Mouse (Mus musculus) intestine, embryonic 16.5 days (tissue): ENCODE measurements around the gene Asphd1. TPM values are rescaled to one million over a fixed set of nuclear protein-coding genes. Genes with fewer than 3 reads are reported as not detected.
A peak's percentile ranks its signal among the peaks of the same experiment; 100 is the strongest.
"Not testable (repeated sequence)": the region's sequence is repeated elsewhere in the genome, so short reads cannot be mapped to it uniquely, and the experiment has no call there.

ENCODE experiments used
- ATAC-seq: fragments of 200-750 bp; cut with Nextera tagmentation; 2 replicates; pipeline ENCODE4 v1.8.0; 2017; ENCODE audit warnings: moderate TSS enrichment, moderate library complexity
- H3K27ac ChIP-seq: fragments of 300-500 bp; sonication (generic); 2 replicates; pipeline ENCODE4 v1.5.1; 2014; ENCODE audit warnings: mild to moderate bottlenecking, low read length
- H3K27me3 ChIP-seq: fragments of 300-500 bp; sonication (generic); replicated peaks from 2 replicates; pipeline ENCODE4 v1.6.1; 2014; ENCODE audit warnings: low read length, control low read depth, mixed read lengths; ENCODE audit not compliant: control insufficient read depth, insufficient read depth
- H3K36me3 ChIP-seq: fragments of 300-500 bp; sonication (generic); 2 replicates; pipeline ENCODE4 v1.6.1; 2014; ENCODE audit warnings: low read length, control low read depth; ENCODE audit not compliant: control insufficient read depth, insufficient read depth
- H3K4me1 ChIP-seq: fragments of 300-500 bp; sonication (generic); 2 replicates; pipeline ENCODE4 v1.6.1; 2014; ENCODE audit warnings: low read length, control low read depth, mixed read lengths; ENCODE audit not compliant: control insufficient read depth, insufficient read depth
- H3K4me2 ChIP-seq: fragments of 300-500 bp; sonication (generic); 2 replicates; pipeline ENCODE4 v1.6.1; 2014; ENCODE audit warnings: low read depth, low read length, control low read depth
- H3K4me3 ChIP-seq: fragments of 300-500 bp; sonication (generic); 2 replicates; pipeline ENCODE4 v1.5.1; 2014; ENCODE audit warnings: mild to moderate bottlenecking, low read length
- H3K9ac ChIP-seq: fragments of 300-500 bp; sonication (generic); 2 replicates; pipeline ENCODE4 v1.6.1; 2014; ENCODE audit warnings: low read depth, low read length
- H3K9me3 ChIP-seq: fragments of 300-500 bp; sonication (generic); 2 replicates; pipeline ENCODE4 v1.6.1; 2016; ENCODE audit warnings: low read length, control low read depth; ENCODE audit not compliant: control insufficient read depth
- WGBS: fragments of 180-500 bp; shearing (Covaris S2); extraction: QIAGEN DNeasy Blood & Tissue Kit; methylation state at CpG from one replicate; pipeline ENCODE4 v1.1.7; 2014; 5-methylcytosine and 5-hydroxymethylcytosine counted together
- polyA plus RNA-seq: library from polyadenylated mRNA; unstranded; fragments of >200 nt; fragmentation: Nextera tagmentation; extraction: Ambion mirVana; gene quantifications from 2 replicates; pipeline ENCODE4 v1.2.1, GENCODE M21; 2015

The Asphd1 gene
- polyA plus RNA-seq, 1 experiment from 2014 or later = 0.56 TPM

GRCm38 (mm10) chr7:126918356-126918755 is 31.0 kb downstream of the Asphd1 start:
- not testable (repeated sequence) for H3K9me3 ChIP-seq, H3K27ac ChIP-seq, H3K36me3 ChIP-seq, H3K4me3 ChIP-seq, H3K4me2 ChIP-seq, H3K4me1 ChIP-seq, H3K9ac ChIP-seq, H3K27me3 ChIP-seq, ATAC-seq
- WGBS = 31% methylated on average over 4 of the region's 4 CpGs

DNA sequence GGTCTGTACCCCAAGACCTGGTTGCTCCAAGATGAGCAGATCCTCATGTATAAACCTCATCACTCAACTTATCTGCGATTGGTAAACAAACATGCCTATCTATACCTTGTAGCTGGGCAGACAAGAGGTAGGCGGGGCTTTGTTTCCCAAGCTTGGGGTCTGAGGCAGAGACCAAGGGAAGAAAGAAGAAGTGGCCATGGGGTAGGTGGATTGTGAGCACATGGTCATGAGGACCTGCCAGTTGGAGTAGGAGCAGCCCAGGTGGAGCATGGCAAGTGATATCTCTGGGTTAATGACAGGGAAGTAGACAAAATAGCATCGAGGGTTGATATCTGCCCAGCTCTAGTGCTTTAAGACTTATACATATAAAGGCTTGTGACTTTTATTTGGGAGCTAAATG is 34.5 kb downstream of the Asphd1 start:
- no peaks in the 10 kb centered on the region for H3K9me3 ChIP-seq
- WGBS = 72% methylated on average over 3 of the region's 3 CpGs
- H3K27ac ChIP-seq = no peak overlapping the region
- H3K4me3 ChIP-seq = no peak overlapping the region
- no peaks in the 10 kb centered on the region for H3K36me3 ChIP-seq
- ATAC-seq = no peak
- no peak overlapping the region for H3K4me2 ChIP-seq
- no peaks in the 10 kb centered on the region for H3K4me1 ChIP-seq
- H3K9ac ChIP-seq = no peak overlapping the region
- no peaks in the 10 kb centered on the region for H3K27me3 ChIP-seq

DNA sequence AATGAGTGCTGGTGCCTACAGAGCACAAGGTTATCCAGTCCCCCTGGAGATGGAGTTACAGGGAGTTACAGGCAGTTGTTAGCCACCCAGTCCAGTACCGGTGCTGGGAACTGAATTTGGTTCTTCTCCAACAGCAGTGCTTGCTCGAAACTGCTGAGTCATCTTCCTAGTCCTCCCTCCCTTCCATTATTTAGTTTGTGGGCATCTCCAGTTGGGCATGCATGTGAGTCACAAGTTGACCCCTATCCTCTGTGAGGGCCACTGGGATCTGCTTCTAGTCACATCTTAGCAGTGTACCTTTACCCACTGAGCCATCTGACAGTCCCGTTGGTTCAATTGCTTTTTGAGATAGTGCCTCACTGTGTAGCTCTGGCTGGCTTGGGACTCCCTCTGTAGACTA is 43.8 kb downstream of the Asphd1 start:
- H3K4me1 ChIP-seq = no peaks in the 10 kb centered on the region
- H3K9ac ChIP-seq = no peak overlapping the region
- H3K9me3 ChIP-seq = no peaks in the 10 kb centered on the region
- 74% methylated on average over 3 of the region's 3 CpGs for WGBS
- no peak overlapping the region for H3K27ac ChIP-seq
- H3K4me2 ChIP-seq = no peak overlapping the region
- no peak for ATAC-seq
- no peaks in the 10 kb centered on the region for H3K36me3 ChIP-seq
- no peaks in the 10 kb centered on the region for H3K27me3 ChIP-seq
- H3K4me3 ChIP-seq = no peak overlapping the region

GRCm38 (mm10) chr7:126899781-126900180 is 49.6 kb downstream of the Asphd1 start:
- not testable (repeated sequence) for H3K27me3 ChIP-seq, H3K27ac ChIP-seq, H3K9ac ChIP-seq, H3K9me3 ChIP-seq, ATAC-seq, H3K4me3 ChIP-seq, H3K36me3 ChIP-seq, H3K4me1 ChIP-seq, H3K4me2 ChIP-seq
- WGBS = 92% methylated on average over 7 of the region's 9 CpGs

DNA sequence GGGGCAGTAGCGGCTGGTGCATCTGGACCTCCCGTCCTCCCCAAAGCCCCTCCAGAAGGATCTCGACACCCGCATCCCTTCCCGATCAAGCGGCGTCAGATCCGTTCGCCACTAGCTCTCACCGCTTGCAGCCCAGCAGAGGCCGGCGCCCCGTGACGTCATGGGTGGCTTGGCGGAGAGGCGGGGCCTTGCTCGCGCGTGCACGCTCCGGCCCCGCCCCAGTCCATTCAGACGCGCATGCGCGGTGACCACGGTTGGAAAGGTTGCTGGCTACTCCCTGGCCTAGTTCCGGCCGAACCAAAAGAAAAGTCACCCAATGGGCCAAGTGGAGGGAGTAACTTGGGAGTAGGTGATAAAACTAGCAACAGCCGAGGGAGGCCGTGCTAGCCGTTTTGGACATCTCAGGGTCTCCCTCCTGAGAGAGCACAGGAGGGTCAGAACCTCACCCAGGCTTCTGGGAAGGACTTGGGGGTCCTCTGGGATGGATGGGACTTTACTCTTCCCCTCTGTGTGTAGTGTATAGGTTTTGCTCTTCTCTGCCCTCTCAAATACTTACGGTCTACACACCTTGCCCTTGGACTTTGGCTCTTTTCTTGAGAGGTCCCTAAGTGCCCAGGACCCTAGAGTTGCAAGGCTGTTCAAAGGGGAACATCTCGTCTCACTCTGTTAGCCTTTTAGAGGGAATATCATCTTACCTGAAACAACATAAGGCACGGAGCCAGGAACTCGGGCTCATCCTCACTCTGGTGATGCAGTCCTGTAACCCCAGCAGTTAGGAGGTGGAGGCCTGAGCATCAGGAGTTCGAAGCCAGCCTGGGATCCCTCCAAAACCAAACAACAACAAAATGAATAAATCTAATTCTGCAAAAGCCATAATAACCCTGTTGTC is 51.0 kb downstream of the Asphd1 start:
- peak overlapping the region; percentile 73 for H3K27ac ChIP-seq
- H3K4me1 ChIP-seq = peaks cover 9% of the 10 kb centered on the region
- H3K27me3 ChIP-seq = no peaks in the 10 kb centered on the region
- H3K4me3 ChIP-seq = peak overlapping the region; percentile 64
- 11% methylated on average over 37 of the region's 37 CpGs for WGBS
- peak overlapping the region; percentile 72 for H3K9ac ChIP-seq
- no peaks in the 10 kb centered on the region for H3K36me3 ChIP-seq
- peak; percentile 97 for ATAC-seq
- H3K9me3 ChIP-seq = no peaks in the 10 kb centered on the region
- peak overlapping the region; percentile 63 for H3K4me2 ChIP-seq

DNA sequence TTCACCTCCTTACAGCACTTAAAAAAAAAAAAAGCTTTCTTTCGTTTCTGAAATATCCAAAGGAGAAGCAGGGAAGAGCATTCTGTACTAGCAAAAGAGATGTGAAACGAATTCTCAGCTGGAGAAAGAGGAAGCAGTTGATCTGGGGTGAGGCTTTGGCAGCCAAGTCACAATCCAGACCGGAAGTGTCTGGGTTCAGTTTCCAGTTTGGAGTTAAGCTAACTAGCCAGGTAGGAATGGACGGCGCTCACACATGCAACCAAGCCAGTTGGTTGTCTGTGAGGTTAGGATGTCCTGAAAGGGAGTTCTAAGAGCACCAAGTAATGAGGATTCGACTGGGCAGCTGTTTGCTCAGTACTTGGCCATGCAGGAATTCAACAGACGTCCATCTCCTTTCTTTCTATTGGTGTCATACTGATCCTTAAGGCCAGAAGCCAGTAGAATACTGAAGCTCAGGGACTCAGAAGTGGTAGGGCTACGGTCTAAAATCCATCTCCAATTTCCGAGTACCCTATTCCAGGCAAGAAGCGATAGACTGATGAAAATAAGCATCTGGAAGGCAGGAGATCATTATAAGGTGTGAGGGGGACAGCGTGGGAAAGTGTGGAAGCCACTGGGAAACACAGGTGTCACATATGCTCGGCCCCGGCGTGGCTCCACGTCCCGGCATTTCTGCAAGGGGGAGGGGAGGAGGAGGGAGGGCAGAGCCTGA is 51.8 kb downstream of the Asphd1 start:
- peak; percentile 81 for ATAC-seq
- no peaks in the 10 kb centered on the region for H3K36me3 ChIP-seq
- WGBS = 22% methylated on average over 16 of the region's 16 CpGs

DNA sequence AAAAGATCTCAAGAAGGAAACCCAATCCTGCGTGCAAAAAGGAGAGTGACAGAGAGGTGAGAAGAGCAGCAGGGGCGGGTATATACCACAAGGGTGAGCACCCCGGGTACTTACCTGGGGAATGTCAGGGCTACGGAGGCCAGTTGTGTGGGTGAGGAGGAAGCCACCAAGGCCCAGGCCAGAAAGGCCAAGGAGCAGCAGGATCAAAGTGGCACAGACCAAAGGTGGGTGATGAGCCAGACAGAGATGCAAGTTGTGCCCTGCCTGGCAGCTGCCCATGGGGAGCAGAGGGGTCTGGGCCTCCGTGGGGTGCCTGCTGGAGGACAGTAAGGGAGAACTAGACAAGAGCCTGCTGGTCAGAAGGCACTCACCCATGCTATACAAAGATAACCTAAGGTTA is 52.5 kb downstream of the Asphd1 start:
- ATAC-seq = no peak
- H3K27me3 ChIP-seq = no peaks in the 10 kb centered on the region
- peak overlapping the region; percentile 72 for H3K9ac ChIP-seq
- H3K36me3 ChIP-seq = no peaks in the 10 kb centered on the region
- WGBS = 85% methylated on average over 5 of the region's 5 CpGs
- H3K4me1 ChIP-seq = peaks cover 9% of the 10 kb centered on the region
- H3K4me3 ChIP-seq = no peak overlapping the region
- 0 out of 2 replicates have a peak overlapping the region, but pooled peaks have one; percentile 24 for H3K27ac ChIP-seq
- no peaks in the 10 kb centered on the region for H3K9me3 ChIP-seq
- no peak overlapping the region for H3K4me2 ChIP-seq

More for the DNA sequence above, 51.8 kb downstream of the Asphd1 start:
- Histone ChIP-seq H3K9ac (peak overlapping the region; percentile 72), H3K9me3 (no peaks in the 10 kb centered on the region), H3K4me1 (peaks cover 9% of the 10 kb centered on the region), H3K4me2 (peak overlapping the region; percentile 63), H3K4me3 (peak overlapping the region; percentile 64), H3K27ac (peak overlapping the region; percentile 73), H3K27me3 (no peaks in the 10 kb centered on the region)

Other genes with a start within 250 kb of the Asphd1 start
- 38.0 and 38.7 TPM in 2 replicates for gene Coro1a, start 241.8 kb downstream of the Asphd1 start, polyA plus RNA-seq
- gene Mapk3, start 190.0 kb downstream of the Asphd1 start, polyA plus RNA-seq = 122 and 126 TPM in 2 replicates
- 1.4 and 2.1 TPM in 2 replicates for gene Gdpd3, start 183.2 kb downstream of the Asphd1 start, polyA plus RNA-seq
- gene Ypel3, start 172.6 kb downstream of the Asphd1 start, polyA plus RNA-seq = 59.5 and 61.5 TPM in 2 replicates
- gene Tbx6, start 168.1 kb downstream of the Asphd1 start, polyA plus RNA-seq = 0.36 and 0.37 TPM in 2 replicates
- gene Ppp4c, start 157.1 kb downstream of the Asphd1 start, polyA plus RNA-seq = 213 and 215 TPM in 2 replicates
- 1.0 and 1.4 TPM in 2 replicates for gene Fam57b, start 151.9 kb downstream of the Asphd1 start, polyA plus RNA-seq
- gene 4930451I11Rik, start 117.9 kb downstream of the Asphd1 start, polyA plus RNA-seq = not detected in 2 replicates
- 0.37 and 0.62 TPM in 2 replicates for gene Doc2a, start 102.2 kb downstream of the Asphd1 start, polyA plus RNA-seq
- 18.3 and 24.8 TPM in 2 replicates for gene Hirip3, start 87.6 kb downstream of the Asphd1 start, polyA plus RNA-seq
- 62.3 and 64.0 TPM in 2 replicates for gene Ino80e, start 87.2 kb downstream of the Asphd1 start, polyA plus RNA-seq
- gene Taok2, start 64.9 kb downstream of the Asphd1 start, polyA plus RNA-seq = 27.6 and 28.6 TPM in 2 replicates
- gene Tmem219, start 26.7 kb downstream of the Asphd1 start, polyA plus RNA-seq = 34.1 and 35.4 TPM in 2 replicates
- gene Kctd13, start 20.7 kb downstream of the Asphd1 start, polyA plus RNA-seq = 10.9 and 11.2 TPM in 2 replicates
- gene Sez6l2, start 981 bp upstream of the Asphd1 start, polyA plus RNA-seq = 1.5 and 1.7 TPM in 2 replicates
- 167 TPM in 2 replicates for gene Cdipt, start 26.3 kb upstream of the Asphd1 start, polyA plus RNA-seq
- 1.3 and 1.6 TPM in 2 replicates for gene Cdiptos, start 26.5 kb upstream of the Asphd1 start, polyA plus RNA-seq
- gene Mvp, start 65.0 kb upstream of the Asphd1 start, polyA plus RNA-seq = 73.7 and 84.9 TPM in 2 replicates
- gene Pagr1b, start 66.9 kb upstream of the Asphd1 start, polyA plus RNA-seq = 0.78 and 2.5 TPM in 2 replicates
- gene Pagr1a, start 67.8 kb upstream of the Asphd1 start, polyA plus RNA-seq = 69.8 and 82.7 TPM in 2 replicates
- gene Gm42742, start 71.5 kb upstream of the Asphd1 start, polyA plus RNA-seq = 21.9 and 23.5 TPM in 2 replicates
- gene Prrt2, start 71.6 kb upstream of the Asphd1 start, polyA plus RNA-seq = 2.9 and 3.8 TPM in 2 replicates
- 35.7 and 42.1 TPM in 2 replicates for gene Maz, start 77.5 kb upstream of the Asphd1 start, polyA plus RNA-seq
- gene Kif22, start 92.9 kb upstream of the Asphd1 start, polyA plus RNA-seq = 87.5 and 100 TPM in 2 replicates
- 37.2 and 69.9 TPM in 2 replicates for gene Zg16, start 137.7 kb upstream of the Asphd1 start, polyA plus RNA-seq
- 7.4 and 7.7 TPM in 2 replicates for gene AI467606, start 141.8 kb upstream of the Asphd1 start, polyA plus RNA-seq
- gene Qprt, start 172.6 kb upstream of the Asphd1 start, polyA plus RNA-seq = 4.9 and 6.8 TPM in 2 replicates
- gene Spn, start 188.2 kb upstream of the Asphd1 start, polyA plus RNA-seq = 0.26 and 0.42 TPM in 2 replicates
- 42.2 and 43.3 TPM in 2 replicates for gene Cd2bp2, start 246.5 kb upstream of the Asphd1 start, polyA plus RNA-seq